Mouse (Mus musculus): Measurements from ENCODE around the gene Ube2h. TPM values are rescaled to one million over a fixed set of nuclear protein-coding genes. Genes with fewer than 3 reads are reported as not detected.

The Ube2h gene
- 33.2 and 45.1 TPM in 2 replicates for polyA plus RNA-seq (2021; fragmentation: Nextera tagmentation)
- long read RNA-seq, experiment 1, full-length matches to known transcripts: 3 of 79 reads
- long read RNA-seq, experiment 1, partial matches to known transcripts: 0 of 79 reads
- long read RNA-seq, experiment 1, other reads (novel, unspliced or antisense): 76 of 79 reads
- long read RNA-seq, experiment 2, full-length matches to known transcripts: 4 of 73 reads
- long read RNA-seq, experiment 2, partial matches to known transcripts: 5 of 73 reads
- long read RNA-seq, experiment 2, other reads (novel, unspliced or antisense): 64 of 73 reads

GRCm38 (mm10) chr6:30304399-30304917 is at the start of gene Ube2h:
Ube2h (minus strand) TSS chr6:30304539.

Small RNAs within 50 kb of the gene (microRNA-seq; reads per million reads assigned to microRNA genes)
- gene Mir182 (105 reads per million, percentile 59 among the genes with 10 or more reads in this experiment), gene Mir183 (355 reads per million, percentile 70 among the genes with 10 or more reads in this experiment), gene Mir96 (2.6 reads per million, percentile 6 among the genes with 10 or more reads in this experiment)

Other genes starting within 250 kb of the Ube2h start
- gene Zc3hc1, start 86.5 kb upstream of the Ube2h start, polyA plus RNA-seq (2021; fragmentation: Nextera tagmentation): 36.8 and 38.8 TPM in 2 replicates
- 4.5 and 5.0 TPM in 2 replicates for gene Klhdc10, start 97.3 kb upstream of the Ube2h start, polyA plus RNA-seq (2021; fragmentation: Nextera tagmentation)
- gene Tmem209, start 205.2 kb upstream of the Ube2h start, polyA plus RNA-seq (2021; fragmentation: Nextera tagmentation): 39.8 and 44.5 TPM in 2 replicates
- 0.16 TPM in 1 of 2 replicates, not detected in the other for gene Ssmem1, start 205.3 kb upstream of the Ube2h start, polyA plus RNA-seq (2021; fragmentation: Nextera tagmentation)
- 3.0 and 5.8 TPM in 2 replicates for gene Cpa2, start 237.0 kb upstream of the Ube2h start, polyA plus RNA-seq (2021; fragmentation: Nextera tagmentation)